Mouse (Mus musculus) layer of hippocampus, postnatal 25 days (tissue): ENCODE measurements around the gene Aebp1. TPM values are rescaled to one million over a fixed set of nuclear protein-coding genes. Genes with fewer than 3 reads are reported as not detected.

Source experiments
- DNase-seq, 2 experiments: peaks; one replicate each; pipeline ENCODE4 v3.0.0; 2022; ENCODE audit warnings: mixed read lengths in 2 of 2, low spot score in 1 of 2; ENCODE audit errors: extremely low spot score in 1 of 2
- total RNA-seq, 2 experiments: library from RNA; stranded (reverse); gene quantifications; 2 replicates each; pipeline ENCODE4 v1.2.3; 2021

Gene Aebp1
- 1 to 10 TPM; 6.0 to 6.1 TPM for total RNA-seq

DNA sequence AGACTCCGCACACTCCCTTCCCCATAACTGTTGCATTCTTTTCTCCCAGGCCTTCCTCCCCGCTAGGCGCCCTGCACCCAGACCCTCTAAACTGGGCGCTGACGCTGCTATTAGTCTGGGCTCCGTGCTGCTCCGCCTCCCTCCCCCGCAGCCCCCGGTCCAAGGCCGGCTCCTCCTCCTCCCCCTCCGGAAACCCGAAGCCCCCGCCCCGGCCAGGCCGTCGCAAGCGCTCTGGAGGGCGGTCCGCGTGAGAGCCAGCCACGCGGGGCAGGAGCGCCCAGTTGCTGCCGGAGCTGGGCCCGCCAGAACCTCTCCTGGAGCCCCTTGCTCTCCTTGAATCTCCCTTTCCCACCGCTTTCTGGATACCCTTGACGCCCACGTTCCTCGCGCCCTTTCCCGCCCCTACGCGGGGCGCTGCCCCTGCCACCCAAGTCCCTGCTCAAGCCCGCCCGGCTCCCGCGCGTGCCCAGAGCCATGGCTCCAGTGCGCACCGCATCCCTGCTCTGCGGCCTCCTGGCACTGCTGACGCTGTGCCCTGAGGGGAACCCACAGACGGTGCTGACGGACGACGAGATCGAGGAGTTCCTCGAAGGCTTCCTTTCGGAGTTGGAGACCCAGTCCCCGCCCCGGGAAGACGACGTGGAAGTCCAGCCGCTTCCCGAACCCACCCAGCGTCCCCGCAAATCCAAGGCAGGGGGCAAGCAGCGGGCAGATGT lies at the start of gene Aebp1:
TSS of gene Aebp1 (plus strand) at position 270 of the 716 bp plus-strand sequence.
- DNase-seq = no peak

DNA sequence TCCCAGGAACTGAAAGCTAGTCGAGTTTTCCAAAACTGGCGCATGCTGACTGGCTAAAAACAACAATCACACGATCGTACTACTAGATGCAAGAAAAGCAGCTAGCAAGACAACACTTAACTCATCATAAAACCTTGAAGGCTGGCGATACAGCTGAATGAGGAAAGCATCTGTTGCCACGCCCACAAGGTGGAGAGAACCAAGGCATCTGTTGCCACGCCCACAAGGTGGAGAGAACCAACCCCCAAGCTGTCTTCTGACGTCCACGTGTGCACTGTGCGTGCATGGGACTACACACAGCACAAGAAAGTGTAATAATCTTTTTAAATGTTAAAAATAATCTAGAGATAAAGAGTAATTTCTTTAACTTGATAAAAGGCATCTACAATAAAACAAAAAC lies 48.4 kb upstream of the Aebp1 start:
- no peak for DNase-seq

DNA sequence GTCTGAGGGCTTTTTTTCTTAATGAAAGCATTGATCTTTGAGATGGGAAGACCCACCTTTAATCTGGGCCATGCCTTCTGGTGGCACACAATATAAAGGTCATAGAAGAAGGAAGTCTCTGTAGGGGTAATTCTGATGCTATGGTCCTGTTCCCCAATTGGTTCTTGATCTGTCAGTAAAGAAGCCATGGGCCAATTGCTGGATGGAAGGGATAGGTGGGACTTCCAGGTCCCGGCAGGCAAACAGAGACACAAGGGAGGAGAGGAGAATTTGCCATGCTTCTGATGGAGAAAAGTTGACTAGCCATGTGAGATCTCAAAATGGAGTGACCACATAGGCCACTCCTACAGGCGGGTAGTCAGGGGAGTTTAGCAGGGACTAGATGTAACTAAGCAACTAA lies 42.5 kb upstream of the Aebp1 start:
- DNase-seq = no peak

DNA sequence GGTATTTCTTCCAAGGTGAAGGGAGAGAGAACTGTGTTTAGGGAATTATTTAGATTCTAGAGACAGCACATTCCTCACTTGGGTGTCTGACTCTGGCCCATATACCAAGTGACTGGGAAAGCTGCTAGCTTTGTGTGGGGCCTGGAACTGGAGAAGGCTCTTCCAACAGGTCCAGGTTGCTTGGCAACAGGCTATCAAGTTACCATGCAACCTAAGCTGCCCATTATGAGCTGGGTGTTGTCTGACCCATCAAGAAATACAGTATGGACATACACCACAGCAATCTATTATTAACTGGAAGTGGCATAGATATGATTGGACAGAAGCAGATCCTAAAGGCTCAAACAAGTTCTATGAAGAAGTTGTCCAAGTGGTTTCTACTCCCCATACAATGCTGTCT lies 36.3 kb upstream of the Aebp1 start:
- DNase-seq = no peak

DNA sequence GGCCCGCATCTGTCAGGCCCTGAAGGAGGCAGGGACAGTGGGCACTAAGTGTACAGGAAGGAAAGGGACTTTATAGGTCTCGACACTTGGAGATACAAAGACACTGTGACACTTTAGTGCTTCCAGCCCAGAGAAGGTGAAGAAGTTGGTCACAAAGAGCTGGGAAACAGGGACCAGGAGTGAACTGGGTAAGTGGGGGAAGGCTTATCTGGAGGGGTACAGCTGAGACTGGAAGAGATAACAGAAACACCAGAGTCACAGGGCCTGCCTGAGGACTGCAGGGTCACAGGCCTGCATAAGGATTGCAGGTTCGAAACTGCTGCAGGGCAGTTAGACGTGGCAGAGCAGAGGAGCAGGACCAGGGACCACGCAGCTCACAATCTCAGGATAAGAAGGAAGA lies 33.8 kb upstream of the Aebp1 start:
- no peak for DNase-seq

DNA sequence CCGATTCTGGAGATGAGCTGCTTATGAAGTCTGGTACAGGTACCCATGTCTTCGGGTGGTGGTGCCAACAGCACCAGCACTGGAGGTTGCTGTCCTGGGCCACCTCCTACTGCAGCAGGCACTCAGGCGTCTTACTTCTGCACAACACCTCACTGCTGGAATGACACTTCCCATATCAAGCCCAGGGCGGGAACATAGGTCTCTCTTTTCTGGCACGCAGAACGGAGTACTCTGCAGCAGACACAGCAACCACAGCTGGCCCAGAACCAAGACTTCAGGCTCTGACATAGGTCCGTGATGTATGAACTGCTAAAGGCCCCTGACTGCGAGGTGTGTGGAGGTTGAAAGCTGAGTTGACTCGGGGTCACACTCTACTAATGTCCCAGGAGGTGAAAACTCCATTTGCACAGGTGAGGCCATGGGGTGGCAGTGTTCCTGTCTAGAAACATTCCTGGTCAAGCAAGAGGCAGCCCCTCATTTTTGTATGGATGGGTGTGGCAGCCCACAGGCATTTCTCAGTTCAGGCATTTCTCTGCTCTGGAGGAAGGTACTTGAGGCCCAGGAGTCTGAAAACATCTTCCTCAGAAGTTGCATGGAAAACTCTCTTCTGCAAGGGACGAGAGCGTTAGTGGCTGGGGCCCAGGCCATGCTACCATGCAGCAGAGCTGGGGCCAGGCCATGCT lies 33.1 kb upstream of the Aebp1 start:
- no peak for DNase-seq

DNA sequence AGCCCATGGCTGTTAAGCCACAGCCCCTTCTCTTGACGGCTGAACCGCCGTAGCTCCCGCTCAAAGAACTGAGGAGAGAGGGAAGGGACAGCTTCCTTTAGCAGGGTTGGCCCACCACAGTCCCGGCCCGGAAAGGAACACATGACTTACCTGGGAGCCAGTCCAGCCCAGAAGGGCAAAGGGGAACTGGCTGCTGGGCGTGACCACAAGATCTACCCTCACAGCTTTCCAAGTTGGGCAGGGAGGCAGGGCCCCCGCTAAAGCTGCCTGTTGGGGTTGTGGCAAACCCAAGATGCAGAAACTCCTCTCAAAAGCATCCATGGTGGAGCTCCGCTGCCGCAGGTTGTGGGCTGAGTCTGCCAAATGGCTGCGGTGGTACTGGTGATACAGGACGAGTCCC lies 32.4 kb upstream of the Aebp1 start:
- DNase-seq = no peak

DNA sequence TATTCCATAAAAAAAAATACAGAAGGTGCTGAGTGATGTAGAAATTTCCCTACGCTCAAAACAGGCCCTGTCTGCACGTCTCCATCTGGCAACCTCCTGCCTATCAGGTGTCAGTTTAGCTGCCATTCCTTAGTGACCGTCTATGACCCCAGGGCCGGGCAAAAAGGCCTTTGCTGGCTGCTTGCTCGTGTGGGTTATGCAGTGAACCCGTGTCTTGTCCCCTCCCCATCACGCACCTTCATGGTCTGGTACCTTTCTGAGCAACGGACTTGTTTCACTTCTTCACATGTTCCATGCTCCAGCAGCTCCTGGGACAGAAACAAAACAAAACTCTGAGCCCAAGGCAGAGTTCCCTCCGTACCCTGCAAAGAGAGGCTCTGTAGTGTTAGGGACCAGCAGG lies 27.2 kb upstream of the Aebp1 start:
- no peak for DNase-seq

DNA sequence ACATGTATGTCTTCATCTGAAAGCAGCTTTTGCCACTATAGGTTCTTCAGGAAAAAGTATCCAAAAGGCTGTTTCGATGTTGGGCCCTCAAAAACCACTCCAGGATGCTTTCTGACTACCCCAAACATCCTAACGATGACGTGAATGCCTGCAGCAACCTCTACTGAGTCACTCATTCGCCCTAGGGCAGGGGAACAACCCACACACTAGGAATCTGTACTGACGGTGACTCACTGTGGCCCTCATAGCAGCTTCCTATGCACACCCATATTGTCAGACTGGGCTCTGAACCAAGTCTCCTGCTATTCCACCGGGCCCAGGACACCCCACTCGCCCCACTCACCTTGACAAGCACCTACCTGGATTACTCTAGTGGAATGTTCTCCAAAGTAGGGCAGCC lies 26.7 kb upstream of the Aebp1 start:
- no peak for DNase-seq

DNA sequence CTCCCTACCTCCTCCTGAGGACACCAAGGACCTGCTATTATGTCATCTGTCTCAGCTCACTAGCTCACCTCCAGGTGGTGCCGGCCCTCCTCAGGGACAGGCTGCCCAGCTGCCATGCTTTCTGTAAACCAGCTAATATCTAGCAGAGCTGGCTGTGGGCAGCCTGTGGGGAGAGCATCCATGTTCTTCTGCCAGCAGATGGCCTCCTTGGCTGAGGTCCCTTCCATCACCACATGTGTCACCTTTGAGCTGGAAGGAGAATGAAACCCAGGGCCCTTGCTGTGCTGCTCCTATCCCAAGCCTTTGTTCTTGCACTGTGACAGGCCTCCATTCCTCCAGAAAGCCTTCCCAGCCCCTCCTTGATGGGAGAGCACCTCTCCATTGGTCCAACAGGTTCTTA lies 25.6 kb upstream of the Aebp1 start:
- DNase-seq = no peak

DNA sequence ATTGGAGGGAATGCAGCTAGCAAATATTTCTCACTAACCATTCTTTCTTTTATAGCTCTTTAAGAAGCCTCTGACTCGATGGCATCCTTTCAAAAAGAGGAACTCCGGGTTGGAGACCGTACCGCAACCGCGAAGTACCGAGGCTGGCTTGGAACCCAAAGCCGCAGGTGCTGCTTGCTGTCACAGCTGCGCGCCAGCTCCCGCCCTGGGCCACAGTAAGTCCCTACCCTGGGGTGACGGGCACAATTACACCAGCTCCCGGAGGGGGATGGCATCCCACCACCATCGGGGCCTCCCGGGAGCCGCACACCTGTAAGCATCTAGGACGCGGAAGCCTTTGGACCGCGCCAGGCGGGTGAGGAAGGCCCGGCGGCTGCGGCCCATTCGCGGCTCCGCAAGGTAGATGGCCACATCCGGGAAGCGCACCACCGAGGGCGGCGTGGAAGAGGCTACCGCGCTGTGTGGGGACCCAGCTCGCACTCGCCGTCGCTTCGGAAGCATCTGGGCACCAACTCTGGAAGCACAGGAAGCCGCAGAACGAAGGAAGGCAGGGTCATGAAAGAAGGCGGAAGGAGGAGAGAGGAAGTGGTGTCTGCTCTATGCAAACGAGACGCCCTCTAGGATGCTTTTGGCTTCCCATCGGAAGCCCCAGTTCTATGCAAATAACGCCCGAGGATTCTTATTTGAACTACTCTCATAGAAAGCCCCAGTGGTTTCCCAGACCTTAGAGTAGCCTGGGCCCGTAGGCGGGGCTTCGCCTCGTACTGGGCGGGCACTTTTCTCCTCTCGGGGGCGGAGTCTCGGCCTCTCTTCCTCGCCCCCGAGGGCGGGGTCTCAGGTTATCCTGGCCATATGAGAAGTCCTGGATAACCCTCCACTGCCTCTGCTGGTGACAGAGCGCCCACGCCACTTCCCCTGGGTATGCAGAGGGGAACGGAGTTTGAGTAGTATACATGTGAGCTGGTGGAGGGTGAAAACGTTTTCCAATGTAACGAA lies 24.2 kb upstream of the Aebp1 start, which contains the start of gene Polm:
TSS of gene Polm (minus strand) at position 766 of the 996 bp plus-strand sequence.
- peak; percentile 67 to 70 for DNase-seq

DNA sequence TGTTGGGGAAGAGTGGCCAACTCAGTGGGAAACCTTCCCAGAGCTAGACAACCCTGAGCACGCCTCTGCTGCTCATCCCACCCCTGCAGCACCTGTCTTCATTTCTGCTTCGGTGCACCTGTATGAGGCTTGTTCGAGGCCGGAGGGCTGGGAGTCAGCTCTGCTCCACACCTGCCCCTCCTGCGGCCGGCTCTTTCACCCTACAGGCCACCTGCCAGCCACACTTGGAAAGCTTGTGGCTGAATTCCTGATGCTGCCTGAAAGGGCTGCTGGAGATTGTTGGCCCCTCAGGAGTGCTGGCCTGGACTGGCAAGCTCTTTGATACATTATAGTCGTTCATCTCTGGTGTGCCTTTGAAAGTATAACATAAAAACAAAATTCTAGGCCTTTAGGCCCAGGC lies 21.4 kb upstream of the Aebp1 start:
- DNase-seq = no peak

DNA sequence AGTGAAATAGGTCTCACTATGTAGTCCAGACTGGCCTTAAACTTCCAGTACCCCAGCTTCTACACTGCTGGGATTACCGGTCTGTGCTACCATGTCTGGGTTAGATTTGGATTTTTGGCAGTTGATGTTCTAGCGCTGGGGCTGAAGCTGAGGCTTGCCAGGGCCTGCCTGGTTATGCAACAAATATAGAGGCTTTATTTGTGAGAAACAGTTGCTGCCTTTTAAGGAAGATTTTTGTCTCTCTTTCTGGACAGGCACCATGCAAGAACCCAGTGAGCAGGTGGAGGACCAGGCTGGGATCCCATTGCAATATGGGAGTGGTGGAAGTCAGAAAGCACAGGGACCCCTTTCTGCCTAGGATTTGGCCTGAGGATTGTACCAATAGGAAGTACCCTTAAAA lies 20.0 kb upstream of the Aebp1 start:
- DNase-seq = no peak

DNA sequence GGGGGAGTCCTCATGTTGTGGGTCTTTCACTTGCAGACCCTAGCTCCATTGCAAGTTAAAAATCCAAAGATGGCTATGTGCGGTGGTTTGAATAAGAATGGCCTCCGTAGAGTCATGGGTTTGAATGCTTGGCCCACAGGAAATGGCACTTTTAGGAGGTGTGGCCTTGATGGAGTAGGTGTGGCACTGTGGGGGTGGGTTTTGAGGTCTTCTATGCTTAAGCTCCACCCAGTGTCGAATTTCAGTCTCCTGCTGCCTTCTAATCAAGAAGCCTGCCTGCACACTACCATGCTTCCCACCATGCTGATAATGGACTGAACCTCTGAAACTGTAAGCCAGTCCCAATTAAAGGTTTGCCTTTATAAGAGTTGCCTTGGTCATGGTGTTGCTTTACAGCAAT lies 18.6 kb upstream of the Aebp1 start:
- no peak for DNase-seq

DNA sequence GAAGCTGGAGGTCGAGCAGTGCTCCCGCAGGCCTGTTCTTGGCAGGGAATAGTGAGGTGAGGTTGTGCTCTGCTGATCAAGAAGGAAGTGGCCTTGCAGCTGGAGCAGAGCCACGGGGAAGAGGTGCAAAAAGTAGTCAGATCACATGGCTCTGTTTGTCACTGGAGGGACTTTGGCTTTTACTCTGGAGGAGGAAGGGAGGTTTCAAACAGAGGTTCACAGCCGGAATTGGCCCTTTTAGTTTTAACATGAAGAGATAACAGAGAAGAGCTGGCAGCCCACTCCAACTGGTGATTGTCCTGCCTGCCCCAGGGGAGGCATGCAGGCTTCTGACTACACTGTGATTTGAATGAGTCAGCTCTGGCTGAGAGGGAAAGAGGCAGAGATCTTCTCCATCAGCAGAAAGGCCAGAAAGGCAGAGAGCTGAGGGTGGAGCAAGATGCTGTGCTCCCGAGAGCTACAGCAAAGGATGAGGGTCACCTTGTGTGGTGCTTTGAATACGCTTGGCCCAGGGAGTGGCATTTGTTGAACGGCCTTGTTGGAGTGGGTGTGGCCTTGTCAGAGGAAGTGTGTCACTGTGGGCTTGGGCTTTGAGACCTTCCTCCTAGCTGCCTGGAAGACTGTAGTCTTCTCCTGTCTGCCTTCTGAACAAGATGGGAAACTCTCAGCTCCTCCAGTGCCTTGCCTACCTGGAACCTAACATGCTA lies 15.0 kb upstream of the Aebp1 start:
- no peak for DNase-seq

DNA sequence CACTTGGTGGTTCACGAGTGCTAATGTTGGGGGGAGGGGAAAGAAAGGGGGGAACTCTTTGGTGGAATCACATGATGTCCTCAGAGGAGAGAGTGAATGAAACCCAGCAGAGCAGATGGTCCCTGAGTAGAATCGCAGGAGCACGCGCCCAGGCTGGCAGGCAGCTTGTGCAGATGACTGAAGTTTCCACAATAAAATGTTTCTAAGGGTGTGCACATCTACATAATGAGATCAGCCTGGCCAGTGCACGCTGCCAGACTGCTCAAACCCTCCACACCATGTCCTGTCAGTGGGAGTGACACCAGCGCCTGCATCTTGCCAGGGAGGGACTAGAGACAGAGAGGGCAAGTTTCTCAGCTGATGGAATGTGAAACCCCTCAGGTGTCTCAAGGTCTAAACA lies 13.0 kb upstream of the Aebp1 start:
- peak; percentile 35 to 38 for DNase-seq

DNA sequence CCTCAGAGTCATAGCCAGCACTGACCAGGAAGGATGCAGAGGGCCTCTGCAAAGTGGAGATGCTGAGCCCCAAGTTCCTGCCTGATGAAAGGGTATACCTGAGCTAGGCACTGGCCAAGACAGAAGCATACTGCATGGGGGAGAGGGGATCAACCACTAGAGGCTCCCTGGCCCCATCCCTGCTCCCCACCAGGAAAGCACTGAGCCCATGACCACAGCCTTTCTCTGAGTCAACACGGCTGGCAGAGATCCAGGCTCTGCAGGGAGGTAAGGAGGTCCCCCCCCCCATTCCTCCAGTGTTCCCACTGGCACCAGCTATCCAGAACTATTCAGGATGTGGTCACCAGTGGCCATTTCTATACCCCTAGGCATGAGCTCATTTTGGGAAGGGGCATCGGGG lies 12.4 kb upstream of the Aebp1 start:
- DNase-seq = no peak

DNA sequence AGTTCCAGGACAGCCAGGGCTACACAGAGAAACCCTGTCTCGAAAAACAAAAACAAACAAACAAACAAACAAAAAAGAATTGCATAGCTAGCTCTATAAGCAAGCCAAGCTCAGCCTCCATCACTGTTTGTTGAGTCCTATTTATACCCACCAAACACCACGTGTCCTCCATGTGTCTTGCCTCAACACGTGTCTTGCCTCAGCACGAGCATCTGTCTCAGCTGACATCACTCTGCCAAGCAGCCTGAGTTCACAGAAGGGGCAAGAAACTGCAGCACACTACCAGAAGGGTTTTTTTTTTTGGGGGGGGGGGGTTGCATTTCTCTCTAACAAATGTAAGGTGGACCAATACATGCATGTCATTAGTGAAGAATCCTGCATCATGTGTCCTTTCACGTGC lies 11.3 kb upstream of the Aebp1 start:
- DNase-seq = no peak

DNA sequence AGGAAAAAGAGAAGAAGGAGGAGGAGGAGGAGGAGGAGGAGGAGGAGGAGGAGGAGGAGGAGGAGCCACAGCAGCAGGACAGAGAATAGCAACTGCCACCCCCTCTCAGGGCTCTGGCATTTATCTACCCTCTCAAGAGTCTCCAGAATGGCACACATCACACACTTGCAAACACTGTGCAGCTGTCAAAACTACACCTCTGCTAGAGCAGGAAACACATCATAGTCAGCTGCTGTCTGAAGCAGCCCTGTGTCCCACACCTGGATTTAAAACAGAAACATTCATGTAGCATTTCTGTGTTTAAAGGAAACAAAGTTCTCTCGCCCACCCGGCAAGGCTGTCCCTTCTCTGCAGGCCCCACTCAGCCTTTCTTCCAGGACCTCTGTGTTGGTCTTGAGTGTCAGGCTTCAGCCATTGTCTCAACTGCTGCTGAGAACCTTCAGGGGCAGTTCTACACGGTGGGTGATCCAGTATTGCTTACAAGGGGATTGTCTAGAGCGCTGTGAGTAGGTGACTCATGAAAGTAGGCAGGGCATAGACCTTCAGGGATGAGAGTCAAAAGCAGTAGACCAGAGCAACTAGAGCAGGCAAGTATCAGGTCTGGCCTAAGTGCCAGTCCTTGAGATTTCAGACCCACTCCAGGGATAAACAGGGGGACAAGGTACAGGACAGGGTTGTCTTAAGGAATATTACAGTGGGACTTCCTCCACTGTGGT lies 10.6 kb upstream of the Aebp1 start:
- no peak for DNase-seq

DNA sequence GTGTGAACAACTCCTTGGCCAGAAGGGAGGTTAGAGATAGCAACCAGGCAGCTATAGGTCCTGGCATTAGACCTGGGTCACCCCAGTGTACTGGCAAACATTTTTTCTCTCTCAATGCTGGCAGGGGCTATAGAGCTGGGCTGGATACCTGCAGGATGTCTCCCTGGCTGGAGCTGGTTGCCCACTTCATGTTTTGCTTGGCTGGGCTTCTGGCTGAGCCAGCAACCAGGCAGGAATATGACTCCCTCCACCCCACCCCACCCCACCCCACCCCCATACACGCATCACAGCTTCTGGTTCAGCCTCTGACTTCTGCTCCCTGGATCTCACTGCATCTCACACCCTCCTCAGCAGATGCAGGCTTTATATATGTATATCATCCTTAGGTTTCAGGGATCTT lies 9.4 kb upstream of the Aebp1 start:
- DNase-seq = no peak
